ENCODE assay signal across 11 mouse cellular contexts in genomic region chr1:106961023-106961422, GRCm38 (mm10). TPM values are rescaled to one million over a fixed set of nuclear protein-coding genes. Genes with fewer than 3 reads are reported as not detected.
DNase-seq lines count a peak whose midpoint lies in the region; ATAC-seq and TF ChIP-seq lines count a peak whose summit lies in the region.
"Had no signal": no experiment of that assay in that cellular context is flagged by ENCODE, and none has a peak within 500 bp of the region (broad histone marks: within the 10 kb centered on the region; RNA-seq: fewer than 3 reads in every experiment).

No protein-coding gene starts in this region.

- H3K9me3 ChIP-seq in kidney, embryonic 15.5 days (replicated peaks) = no peaks in the 10 kb centered on the region
- H3K9me3 ChIP-seq in liver, embryonic 14.5 days (ENCODE audit: control insufficient read depth, low read length) = no peaks in the 10 kb centered on the region
- H3K9me3 ChIP-seq in midbrain, embryonic 10.5 days (replicated peaks) = no peaks in the 10 kb centered on the region
- H3K9me3 ChIP-seq: limb, embryonic 12.5 days had no signal

- H3K36me3 ChIP-seq in kidney, embryonic 15.5 days = no peaks in the 10 kb centered on the region
- H3K36me3 ChIP-seq in liver, embryonic 14.5 days (replicated peaks; ENCODE audit: control insufficient read depth, insufficient read depth, low read depth) = no peaks in the 10 kb centered on the region
- no peaks in the 10 kb centered on the region for H3K36me3 ChIP-seq in midbrain, embryonic 10.5 days
- H3K36me3 ChIP-seq: limb, embryonic 12.5 days had no signal

- ATAC-seq in kidney, embryonic 15.5 days (replicated peaks; ENCODE audit: low FRiP score) = no peak
- no peak for ATAC-seq in liver, embryonic 14.5 days (ENCODE audit: insufficient read depth)
- ATAC-seq in inflammation-experienced regulatory T-cells, adult 6 months = no peak

- TF ChIP-seq CTCF in liver, embryonic 14.5 days (IDR thresholded peaks at IDR 0.05; ENCODE audit: low read depth) = peak; percentile 43

- DNase-seq in kidney, adult 11 months = peak; percentile 4
- DNase-seq in A20 (ENCODE audit: low read depth, low spot score) (peak; percentile 12), NIH3T3 (ENCODE audit: low read depth) (peak; percentile 29)
- DNase-seq in liver, embryonic 14.5 days (ENCODE audit: low read depth in 3 of 3, low spot score in 3 of 3) = no peak
- DNase-seq in midbrain, embryonic 10.5 days (ENCODE audit: low spot score) = no peak
- no peak for DNase-seq in spleen, postnatal 14 days (ENCODE audit: low spot score in 2 of 2)
- DNase-seq: gastrocnemius, postnatal 14 days had no signal

- no peaks in the 10 kb centered on the region for H3K4me1 ChIP-seq in kidney, embryonic 15.5 days
- no peaks in the 10 kb centered on the region for H3K4me1 ChIP-seq in liver, embryonic 14.5 days (replicated peaks; ENCODE audit: control insufficient read depth in 2 of 2, insufficient read depth in 2 of 2, low read length in 1 of 2)
- no peaks in the 10 kb centered on the region for H3K4me1 ChIP-seq in midbrain, embryonic 10.5 days
- H3K4me1 ChIP-seq: limb, embryonic 12.5 days had no signal

- H3K4me2 ChIP-seq in kidney, embryonic 15.5 days = no peak overlapping the region
- H3K4me2 ChIP-seq in liver, embryonic 14.5 days (ENCODE audit: low read depth) = no peak overlapping the region
- H3K4me2 ChIP-seq: limb, embryonic 12.5 days had no signal

- TF ChIP-seq EP300 in liver, embryonic 14.5 days (IDR thresholded peaks at IDR 0.05; ENCODE audit: low read depth) = no peak

- H3K27ac ChIP-seq in kidney, embryonic 15.5 days = no peak overlapping the region
- no peak overlapping the region for H3K27ac ChIP-seq in liver, embryonic 14.5 days
- no peak overlapping the region for H3K27ac ChIP-seq in midbrain, embryonic 10.5 days (replicated peaks)
- H3K27ac ChIP-seq: limb, embryonic 12.5 days had no signal

- WGBS in kidney, embryonic 15.5 days = 41% methylated on average over 3 of the region's 3 CpGs
- WGBS in liver, embryonic 14.5 days (ENCODE audit: insufficient replicate concordance) = 21% methylated on average over 3 of the region's 3 CpGs
- 44% methylated on average over 3 of the region's 3 CpGs for WGBS in midbrain, embryonic 10.5 days

- H3K4me3 ChIP-seq in kidney, embryonic 15.5 days (replicated peaks) = no peak overlapping the region
- no peak overlapping the region for H3K4me3 ChIP-seq in liver, embryonic 14.5 days (ENCODE audit: insufficient read depth in 1 of 2, low read depth in 2 of 2, low read length in 2 of 2)
- no peak overlapping the region for H3K4me3 ChIP-seq in midbrain, embryonic 10.5 days
- H3K4me3 ChIP-seq: limb, embryonic 12.5 days had no signal

- no peak overlapping the region for H3K9ac ChIP-seq in kidney, embryonic 15.5 days
- H3K9ac ChIP-seq in liver, embryonic 14.5 days (replicated peaks) = no peak overlapping the region
- H3K9ac ChIP-seq: limb, embryonic 12.5 days had no signal

- H3K27me3 ChIP-seq in kidney, embryonic 15.5 days = no peaks in the 10 kb centered on the region
- no peaks in the 10 kb centered on the region for H3K27me3 ChIP-seq in liver, embryonic 14.5 days (ENCODE audit: control insufficient read depth, insufficient read depth, low read length)
- H3K27me3 ChIP-seq in midbrain, embryonic 10.5 days (ENCODE audit: low read depth, poor library complexity, severe bottlenecking) = no peaks in the 10 kb centered on the region
- H3K27me3 ChIP-seq: limb, embryonic 12.5 days had no signal

RNA-seq across cellular contexts. Expression of gene Serpinb13, which starts 19.8 kb away (rescaled TPM):
- polyA plus RNA-seq in kidney, embryonic 15.5 days (2015; fragmentation: Nextera tagmentation; extraction: Ambion mirVana) = not detected in 2 replicates
- not detected in 2 replicates for polyA plus RNA-seq in liver, embryonic 14.5 days (2012; rRNA removed)
- not detected in 2 replicates for polyA plus RNA-seq in liver, embryonic 14.5 days (2014; fragmentation: Nextera tagmentation; extraction: Ambion mirVana)
- polyA plus RNA-seq in inflammation-experienced regulatory T-cells, adult 6 months (2017; shearing (Covaris generic)) = not detected
- polyA plus RNA-seq in midbrain, embryonic 10.5 days (2016; fragmentation: Nextera tagmentation; extraction: Ambion mirVana) = not detected in 2 replicates
- polyA plus RNA-seq: limb, embryonic 12.5 days; neural tube, embryonic 14.5 days had no signal

RNA-seq across cellular contexts. Expression of gene Serpinb12, which starts 26.8 kb away (rescaled TPM):
- 0.59 TPM in 1 of 2 replicates, not detected in the other for polyA plus RNA-seq in kidney, embryonic 15.5 days (2015; fragmentation: Nextera tagmentation; extraction: Ambion mirVana)
- polyA plus RNA-seq in liver, embryonic 14.5 days (2012; rRNA removed) = not detected in 2 replicates
- not detected in 2 replicates for polyA plus RNA-seq in liver, embryonic 14.5 days (2014; fragmentation: Nextera tagmentation; extraction: Ambion mirVana)
- not detected for polyA plus RNA-seq in inflammation-experienced regulatory T-cells, adult 6 months (2017; shearing (Covaris generic))
- not detected in 2 replicates for polyA plus RNA-seq in midbrain, embryonic 10.5 days (2016; fragmentation: Nextera tagmentation; extraction: Ambion mirVana)
- polyA plus RNA-seq: limb, embryonic 12.5 days had no signal

Comparison
In these comparisons a context has a peak if more than half of its experiments do, and no peak if none do; other contexts are left out.
1. DNase-seq: peak in kidney, adult 11 months (single experiment), A20 (single experiment) and NIH3T3 (single experiment); none in liver, embryonic 14.5 days (0 of 3), midbrain, embryonic 10.5 days (single experiment) and spleen, postnatal 14 days (0 of 2).